Mouse (Mus musculus) ES-E14 (cell line): ENCODE measurements around the gene Mblac2. TPM values are rescaled to one million over a fixed set of nuclear protein-coding genes. Genes with fewer than 3 reads are reported as not detected.

ENCODE experiments used
- DNase-seq: peaks from one replicate; pipeline ENCODE4 v3.0.0-alpha.2; 2013; ENCODE audit warnings: low read depth, low spot score
- H3K27ac ChIP-seq: 2 replicates; pipeline ENCODE4 v1.5.1; 2012; ENCODE audit warnings: low read depth, mild to moderate bottlenecking, low read length, moderate library complexity, mixed read lengths; ENCODE audit not compliant: poor library complexity, insufficient read depth, severe bottlenecking
- H3K36me3 ChIP-seq: 2 replicates; pipeline ENCODE4 v1.6.1; 2012; ENCODE audit warnings: mild to moderate bottlenecking, low read length, moderate library complexity, mixed read lengths; ENCODE audit not compliant: control insufficient read depth, poor library complexity, insufficient read depth, severe bottlenecking
- H3K4me1 ChIP-seq, 2 experiments: fragments of 150-350 bp in 1 of 2; sonication (generic) in 1 of 2; 2 replicates each; pipeline ENCODE4 v1.6.1; 2012; ENCODE audit warnings: low read length in 2 of 2, mild to moderate bottlenecking in 1 of 2, mixed read lengths in 1 of 2; ENCODE audit not compliant: control insufficient read depth in 2 of 2, insufficient read depth in 2 of 2, poor library complexity in 1 of 2
- H3K4me3 ChIP-seq, 2 experiments: fragments of 150-350 bp in 1 of 2; sonication (generic) in 1 of 2; 2 replicates each; pipeline ENCODE4 v1.5.1; 2012; ENCODE audit warnings: low read length in 2 of 2, low read depth in 1 of 2, mild to moderate bottlenecking in 1 of 2, mixed read lengths in 1 of 2; ENCODE audit not compliant: insufficient read depth in 1 of 2, poor library complexity in 1 of 2, severe bottlenecking in 1 of 2
- H3K9ac ChIP-seq: 2 replicates; pipeline ENCODE4 v1.6.1; 2012; ENCODE audit warnings: low read depth, mild to moderate bottlenecking, low read length, mixed read lengths; ENCODE audit not compliant: poor library complexity, insufficient read depth, severe bottlenecking
- H3K9me3 ChIP-seq: fragments of 150-350 bp; sonication (generic); 2 replicates; pipeline ENCODE4 v1.6.1; 2012; ENCODE audit warnings: low read depth, mild to moderate bottlenecking, low read length; ENCODE audit not compliant: control insufficient read depth, insufficient read depth
- CHD2 ChIP-seq: IDR thresholded peaks from 2 replicates; pipeline ENCODE4 v1.6.1; 2014; ENCODE audit warnings: mild to moderate bottlenecking, low read depth, low read length, inconsistent platforms
- HCFC1 ChIP-seq: IDR thresholded peaks from 2 replicates; pipeline ENCODE4 v1.6.1; 2012; ENCODE audit warnings: low read length, inconsistent platforms, borderline replicate concordance; ENCODE audit not compliant: insufficient read depth
- MAFK ChIP-seq: IDR thresholded peaks from 2 replicates; pipeline ENCODE4 v1.6.1; 2014; ENCODE audit warnings: mild to moderate bottlenecking, low read depth, low read length, inconsistent platforms; ENCODE audit not compliant: insufficient read depth
- ZC3H11A ChIP-seq: IDR thresholded peaks from 2 replicates; pipeline ENCODE4 v1.6.1; 2012; ENCODE audit warnings: low read depth, mild to moderate bottlenecking, inconsistent platforms, low read length, borderline replicate concordance
- ZNF384 ChIP-seq: IDR thresholded peaks from 2 replicates; pipeline ENCODE4 v1.6.1; 2012; ENCODE audit warnings: low read depth, low read length, inconsistent platforms
- in situ Hi-C, 2 experiments: fragments of 600-800 bp; cut with MboI; formaldehyde crosslinking; loops; one replicate each; pipeline ENCODE4 v1.15.1; 2025; ENCODE audit warnings: low sequenced_read_pairs in 2 of 2, inconsistent platforms in 1 of 2; ENCODE audit not compliant: unreplicated experiment in 2 of 2
- total RNA-seq: library from RNA; depleted of rRNA; stranded (reverse); fragments of 300-350 nt; gene quantifications from 2 replicates; pipeline ENCODE4 v1.2.3, GENCODE M21; 2012

The Mblac2 gene
- total RNA-seq, 1 experiment: 1.3 TPM

GRCm38 (mm10) chr13:81675333-81675732, 35.8 kb upstream of the Mblac2 start:
- no peak for DNase-seq
- Histone ChIP-seq H3K4me3 (no peak overlapping the region), H3K9me3 (no peaks in the 10 kb centered on the region), H3K4me1 (no peaks in the 10 kb centered on the region), H3K36me3 (peaks cover 16% of the 10 kb centered on the region), H3K9ac (no peak overlapping the region), H3K27ac (no peak overlapping the region)
- TF ChIP-seq HCFC1: no peak
- no peak for TF ChIP-seq MAFK
- no peak for TF ChIP-seq ZNF384
- no peak for TF ChIP-seq ZC3H11A
- TF ChIP-seq CHD2: no peak
- in situ Hi-C loops: no loop called here

- in situ Hi-C loops: no loop called here
- 0 out of 4 replicates have a peak, but pooled peaks cover 0 to 3% of the 10 kb centered on the region in 2 experiments for H3K4me1 ChIP-seq
- no peak overlapping the region for H3K4me3 ChIP-seq
- H3K9ac ChIP-seq: no peak overlapping the region
- no peak for DNase-seq
- no peak for TF ChIP-seq CHD2
- no peak for TF ChIP-seq ZC3H11A
- TF ChIP-seq HCFC1: no peak
- no peak for TF ChIP-seq MAFK
- no peak for TF ChIP-seq ZNF384
- H3K9me3 ChIP-seq: no peaks in the 10 kb centered on the region
- no peak overlapping the region for H3K27ac ChIP-seq
- peaks cover 14% of the 10 kb centered on the region for H3K36me3 ChIP-seq
These were observed 28.0 kb upstream of the Mblac2 start for GRCm38 (mm10) chr13:81683107-81683506.

GRCm38 (mm10) chr13:81684258-81684657, 26.9 kb upstream of the Mblac2 start:
- no peak for DNase-seq
- Histone ChIP-seq H3K4me1 (0 out of 4 replicates have a peak, but pooled peaks cover 0 to 3% of the 10 kb centered on the region in 2 experiments), H3K9ac (no peak overlapping the region), H3K4me3 (no peak overlapping the region), H3K27ac (no peak overlapping the region), H3K36me3 (peaks cover 13% of the 10 kb centered on the region), H3K9me3 (no peaks in the 10 kb centered on the region)
- in situ Hi-C loops: no loop called here
- no peak for TF ChIP-seq HCFC1
- TF ChIP-seq ZNF384: no peak
- no peak for TF ChIP-seq CHD2
- TF ChIP-seq ZC3H11A: no peak
- TF ChIP-seq MAFK: no peak

- peaks cover 2 to 3% of the 10 kb centered on the region in 2 experiments; a peak in 1 of 4 replicates for H3K4me1 ChIP-seq
- H3K9ac ChIP-seq: no peak overlapping the region
- H3K4me3 ChIP-seq: no peak overlapping the region
- DNase-seq: no peak
- H3K27ac ChIP-seq: no peak overlapping the region
- in situ Hi-C loops: no loop called here
- H3K9me3 ChIP-seq: no peaks in the 10 kb centered on the region
- H3K36me3 ChIP-seq: peaks cover 13% of the 10 kb centered on the region
- no peak for TF ChIP-seq MAFK
These were observed 26.3 kb upstream of the Mblac2 start for GRCm38 (mm10) chr13:81684884-81685283.

- H3K27ac ChIP-seq: no peak overlapping the region; the same call in 1 of the 2 replicates
- peaks cover 7% of the 10 kb centered on the region for H3K36me3 ChIP-seq
- H3K9ac ChIP-seq: no peak overlapping the region
- TF ChIP-seq ZC3H11A (no peak), CHD2 (no peak), MAFK (no peak), ZNF384 (no peak), HCFC1 (no peak)
- no peaks in the 10 kb centered on the region for H3K9me3 ChIP-seq
- no peak overlapping the region for H3K4me3 ChIP-seq
- no peak for DNase-seq
- peaks cover 2 to 6% of the 10 kb centered on the region in 2 experiments for H3K4me1 ChIP-seq
- in situ Hi-C loops: no loop called here
These were observed 21.6 kb upstream of the Mblac2 start for GRCm38 (mm10) chr13:81689587-81689986.
